Mouse (Mus musculus): ENCODE results near the gene Arrdc2.
"Not testable (repeated sequence)": the region's sequence is repeated elsewhere in the genome, so short reads cannot be mapped to it uniquely, and the experiment has no call there.

Gene Arrdc2

DNA sequence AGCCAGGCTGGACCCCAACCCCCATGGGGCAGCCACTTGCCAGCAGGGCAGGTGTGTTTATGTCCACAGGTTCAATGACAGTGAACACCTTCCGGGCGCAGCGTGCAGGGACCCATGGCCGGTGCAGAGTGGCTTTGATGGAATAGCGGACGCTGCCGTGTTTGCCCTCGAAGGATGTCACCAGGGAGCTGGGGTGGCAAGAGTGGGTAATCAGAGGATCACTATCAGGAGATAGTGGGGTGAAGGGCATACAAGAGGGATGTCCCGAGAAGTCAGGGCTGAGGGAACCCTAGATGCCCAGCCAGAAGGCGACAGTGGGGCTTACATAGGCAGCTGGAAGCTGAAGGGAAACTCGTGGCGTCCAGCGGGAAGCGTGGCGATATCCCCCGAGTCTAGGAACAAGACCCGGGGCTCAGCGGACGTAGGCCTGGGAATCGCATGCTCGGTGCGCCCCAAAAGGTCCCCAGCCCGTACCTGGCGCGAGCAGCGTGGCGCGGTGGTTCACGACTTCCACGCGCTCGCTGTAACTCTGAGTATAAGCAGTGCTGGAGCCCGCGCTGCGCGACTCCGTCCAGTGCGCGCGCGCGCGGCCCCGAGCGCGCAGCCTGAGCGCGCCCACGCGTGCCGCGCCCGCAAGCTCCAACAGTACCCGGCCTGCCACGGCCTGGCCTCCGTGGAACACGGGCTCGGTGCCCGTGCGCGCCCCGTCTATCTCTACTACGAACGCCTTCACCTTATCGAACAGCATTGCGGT is 689 bp downstream of the Arrdc2 start:
- DNase-seq (ENCODE audit: low spot score) = no peak

DNA sequence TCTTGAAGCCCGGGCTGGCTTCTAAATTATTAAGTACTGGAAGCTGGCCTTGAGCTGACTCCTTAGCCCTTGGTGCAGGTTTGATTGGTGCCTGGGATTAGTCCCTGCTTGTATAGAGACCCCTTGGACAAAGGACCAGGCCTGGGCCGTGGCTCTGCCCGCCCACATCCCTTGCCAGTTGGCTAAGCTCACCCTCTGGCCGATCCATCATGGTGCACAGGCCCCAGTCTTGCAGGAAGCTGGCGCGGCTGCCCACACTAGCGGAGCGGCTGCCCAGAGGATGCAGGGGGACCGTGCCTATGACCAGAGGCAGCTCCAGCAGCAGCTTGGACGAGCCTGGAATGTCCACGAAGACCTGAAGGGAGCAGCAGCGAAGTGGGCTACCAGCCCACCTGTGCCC is 2.9 kb downstream of the Arrdc2 start:
- DNase-seq (ENCODE audit: low spot score) = no peak

DNA sequence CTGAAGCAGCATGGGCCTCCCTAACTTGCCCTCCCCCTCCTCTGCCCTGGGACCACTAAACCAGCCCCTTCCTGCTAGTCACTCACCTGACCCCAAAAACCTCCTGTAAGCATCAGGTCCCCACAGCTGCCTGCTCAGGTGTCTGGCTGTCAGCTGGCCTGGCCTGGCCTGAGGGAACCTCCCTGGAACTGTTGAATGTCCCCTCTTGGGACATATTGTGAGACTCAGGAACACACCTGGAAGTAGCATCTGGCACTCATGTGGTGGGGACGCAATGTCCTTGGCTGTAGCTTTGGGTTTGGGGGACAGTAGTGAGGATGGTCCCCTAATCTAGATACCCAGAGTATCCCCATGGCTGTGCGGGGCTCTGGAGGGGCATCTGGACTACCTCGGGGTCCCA is 5.4 kb downstream of the Arrdc2 start:
- DNase-seq (ENCODE audit: low spot score) = no peak

DNA sequence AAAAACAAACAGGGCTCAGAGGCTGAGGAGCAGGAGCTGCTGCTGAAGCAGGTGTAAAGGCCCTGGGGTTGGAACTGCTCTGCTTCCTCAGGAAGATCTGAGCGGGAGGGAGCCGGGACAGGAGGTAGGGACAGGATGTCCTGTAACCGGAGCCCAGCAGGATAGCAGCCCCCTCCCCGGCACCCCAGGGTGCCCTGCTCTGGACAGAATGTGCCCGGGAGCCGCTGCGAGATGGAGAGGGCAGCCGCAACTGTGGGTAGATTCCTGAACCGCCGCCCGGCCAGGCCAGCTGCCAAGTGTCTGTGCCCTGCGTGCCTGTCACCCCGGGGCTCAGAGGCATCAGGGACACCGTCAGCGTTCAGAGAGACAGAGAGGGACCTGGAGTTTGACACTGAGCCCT is 6.0 kb downstream of the Arrdc2 start:
- no peak for DNase-seq (ENCODE audit: low spot score)

DNA sequence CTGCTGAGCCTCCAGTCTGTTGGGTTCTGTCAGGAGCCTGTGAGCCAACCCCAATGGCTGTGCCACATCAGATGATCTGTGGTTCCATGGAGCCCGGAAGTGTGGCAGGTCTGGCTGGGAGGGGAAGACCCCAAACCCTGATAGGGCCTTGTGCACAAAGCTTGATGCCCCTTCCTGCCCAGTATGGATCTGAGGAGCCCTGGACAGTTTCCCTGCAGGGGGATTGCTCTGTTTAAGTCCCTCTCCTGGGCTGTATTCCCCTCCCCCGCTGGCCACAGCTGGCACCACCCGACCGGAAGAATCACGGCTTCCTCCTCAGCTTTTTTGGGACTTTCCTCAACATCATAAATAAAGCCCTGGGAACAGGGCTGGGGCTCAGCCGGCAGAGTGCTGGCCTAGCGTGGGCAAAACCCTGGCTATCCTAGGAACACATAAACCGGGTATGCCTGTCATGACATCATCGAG is 6.5 kb downstream of the Arrdc2 start:
- no peak for DNase-seq (ENCODE audit: low spot score)

DNA sequence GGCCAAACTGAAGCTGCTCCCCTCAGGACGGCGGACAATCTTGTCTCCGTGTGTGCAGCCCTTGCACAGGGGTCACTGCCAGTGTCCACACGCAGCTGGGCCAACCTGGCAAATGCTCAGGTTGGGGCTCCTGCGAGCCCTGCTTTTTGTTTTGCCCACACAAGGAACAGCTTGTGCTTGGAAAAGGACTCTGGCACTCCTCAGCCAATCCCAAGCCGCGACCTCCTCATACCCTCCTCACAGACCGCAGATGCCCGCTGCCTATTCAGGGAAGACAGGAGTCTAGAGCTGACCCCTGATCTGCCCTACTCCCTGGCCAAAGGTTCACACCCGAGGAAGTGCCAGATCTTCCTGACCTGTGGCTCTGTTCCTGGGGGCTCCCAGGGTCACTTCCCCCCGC is 7.1 kb downstream of the Arrdc2 start:
- DNase-seq (ENCODE audit: low spot score) = no peak

DNA sequence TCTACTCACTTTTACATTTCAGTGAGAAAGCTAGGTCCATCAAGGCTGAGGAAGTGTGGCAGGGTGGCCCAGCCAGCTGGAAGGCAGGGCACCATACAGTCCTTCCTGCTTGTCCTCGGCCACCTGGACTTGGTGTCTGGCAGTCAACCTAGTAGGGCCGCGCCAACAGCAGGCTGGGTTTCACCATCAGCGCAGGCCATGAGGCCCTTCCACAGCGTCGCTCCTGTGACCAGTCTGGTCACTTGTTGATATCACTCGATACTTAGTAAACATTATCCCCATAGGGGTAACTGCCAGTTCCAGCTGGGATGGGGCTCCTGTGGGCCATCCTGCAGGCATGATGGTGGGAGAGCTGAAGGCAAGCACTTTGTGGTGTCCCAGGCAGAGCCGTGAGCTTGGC is 8.0 kb downstream of the Arrdc2 start:
- no peak for DNase-seq (ENCODE audit: low spot score)

DNA sequence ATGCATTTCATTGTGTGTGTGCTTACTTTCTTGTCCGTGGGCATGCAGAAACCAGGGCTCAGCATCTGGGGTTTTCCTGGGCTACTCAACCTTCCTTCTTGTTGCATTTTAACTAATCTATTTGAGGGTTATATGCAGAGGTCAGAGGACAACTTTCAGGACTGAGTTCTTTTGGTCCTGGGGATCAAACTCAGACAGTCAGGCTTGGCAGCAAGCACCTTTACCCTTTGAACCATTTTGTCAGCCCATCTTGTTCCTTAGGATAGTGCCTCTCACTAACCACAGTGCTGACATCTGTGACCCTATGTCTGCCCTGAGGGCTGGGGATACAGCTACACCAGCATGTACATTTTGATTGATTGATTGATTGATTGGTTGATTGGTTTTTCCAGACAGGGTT is 11.7 kb downstream of the Arrdc2 start:
- DNase-seq (ENCODE audit: low spot score) = no peak

DNA sequence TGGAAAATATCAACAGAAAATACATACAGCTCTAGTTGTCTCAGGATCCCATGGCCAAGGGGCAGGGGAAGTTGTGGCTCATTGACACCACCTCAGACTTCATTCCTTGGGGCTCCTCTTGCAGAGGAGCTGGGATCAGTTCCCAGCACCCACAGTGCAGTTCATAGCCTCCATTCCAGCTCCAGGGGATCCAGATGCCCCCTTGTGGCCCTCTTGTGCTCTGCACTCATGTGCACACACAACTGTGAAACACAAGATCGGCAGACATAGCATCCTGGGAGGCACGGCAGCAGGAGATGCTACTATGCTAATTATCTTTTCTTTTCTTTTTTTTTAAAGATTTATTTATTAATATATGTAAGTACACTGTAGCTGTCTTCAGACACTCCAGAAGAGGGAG is 12.5 kb downstream of the Arrdc2 start:
- no peak for DNase-seq (ENCODE audit: low spot score)

DNA sequence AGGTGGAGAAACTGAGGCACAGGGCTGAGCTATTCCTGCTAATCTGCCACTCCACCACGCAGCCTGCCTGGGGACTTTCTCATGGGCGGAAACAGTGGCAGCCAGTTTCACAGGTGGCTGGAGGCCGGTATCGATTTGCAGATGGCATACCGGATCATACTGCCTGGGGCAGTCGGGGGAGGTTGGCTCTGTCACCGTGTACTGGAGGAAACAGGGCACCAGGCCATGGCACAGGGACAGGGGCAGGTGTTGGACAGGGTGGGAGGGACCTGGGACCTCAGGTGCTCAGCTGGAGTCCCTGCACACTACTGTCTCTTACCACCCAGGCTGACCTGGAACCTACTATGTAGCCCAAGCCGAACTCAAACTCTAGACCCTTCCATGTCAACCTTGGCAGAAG is 13.7 kb downstream of the Arrdc2 start:
- DNase-seq (ENCODE audit: low spot score) = no peak

DNA sequence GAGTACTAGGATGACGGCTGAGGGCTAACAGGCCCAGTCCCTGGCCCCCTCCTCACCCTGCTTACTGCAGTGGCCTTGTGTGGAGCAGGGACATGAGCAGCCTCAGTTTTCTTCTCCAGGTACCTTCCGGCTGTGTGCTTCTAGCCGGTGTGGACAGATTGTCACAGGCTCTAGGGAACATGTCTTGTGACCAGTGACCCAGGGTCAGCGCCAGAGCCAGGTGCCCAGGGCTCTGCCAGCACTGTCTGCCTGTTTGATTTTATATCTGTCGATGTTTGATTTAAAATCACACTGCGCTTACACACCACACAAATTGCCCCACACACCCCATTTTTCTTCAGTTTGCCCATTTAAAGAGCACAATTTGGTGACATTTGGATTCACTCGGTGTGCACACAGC is 15.7 kb downstream of the Arrdc2 start:
- DNase-seq (ENCODE audit: low spot score) = no peak

DNA sequence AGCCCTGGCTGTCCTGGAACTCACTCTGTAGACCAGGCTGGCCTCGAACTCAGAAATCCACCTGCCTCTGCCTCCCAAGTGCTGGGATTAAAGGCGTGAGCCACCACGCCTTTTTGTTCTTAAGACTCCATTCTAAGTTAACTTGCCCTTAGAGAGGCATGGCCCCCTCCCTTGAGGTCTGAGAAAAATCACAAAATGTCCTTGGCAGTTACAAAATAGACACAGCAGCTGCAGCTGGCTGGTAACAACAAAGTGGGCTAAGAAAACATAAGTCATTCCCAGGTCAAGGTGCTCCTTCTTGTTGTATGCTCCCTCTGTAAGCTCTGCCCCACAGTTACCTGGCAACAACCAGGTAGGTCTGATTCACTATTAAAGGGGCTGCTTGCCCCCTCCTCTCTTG is 16.9 kb downstream of the Arrdc2 start:
- not testable (repeated sequence) for DNase-seq (ENCODE audit: low spot score)

DNA sequence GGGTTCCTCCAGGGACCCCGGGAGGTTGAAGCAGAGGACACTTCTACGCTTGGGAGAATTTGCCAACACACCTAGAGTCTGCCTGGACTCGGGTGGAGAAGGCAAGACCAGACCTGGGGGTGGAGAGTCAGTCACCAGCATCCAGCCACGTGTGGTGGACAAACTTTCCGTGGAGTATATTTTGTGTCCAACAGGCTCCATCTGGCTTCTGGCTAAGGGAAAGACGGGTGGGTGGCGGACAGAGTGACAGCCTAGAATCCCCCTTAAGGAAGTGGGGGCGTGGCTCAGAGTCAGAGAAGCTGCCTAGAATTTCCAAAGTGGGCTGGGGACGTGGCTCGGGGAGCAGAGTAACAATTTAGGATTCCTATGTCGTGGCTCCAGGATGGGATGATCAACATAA is 17.5 kb downstream of the Arrdc2 start:
- DNase-seq (ENCODE audit: low spot score) = no peak

DNA sequence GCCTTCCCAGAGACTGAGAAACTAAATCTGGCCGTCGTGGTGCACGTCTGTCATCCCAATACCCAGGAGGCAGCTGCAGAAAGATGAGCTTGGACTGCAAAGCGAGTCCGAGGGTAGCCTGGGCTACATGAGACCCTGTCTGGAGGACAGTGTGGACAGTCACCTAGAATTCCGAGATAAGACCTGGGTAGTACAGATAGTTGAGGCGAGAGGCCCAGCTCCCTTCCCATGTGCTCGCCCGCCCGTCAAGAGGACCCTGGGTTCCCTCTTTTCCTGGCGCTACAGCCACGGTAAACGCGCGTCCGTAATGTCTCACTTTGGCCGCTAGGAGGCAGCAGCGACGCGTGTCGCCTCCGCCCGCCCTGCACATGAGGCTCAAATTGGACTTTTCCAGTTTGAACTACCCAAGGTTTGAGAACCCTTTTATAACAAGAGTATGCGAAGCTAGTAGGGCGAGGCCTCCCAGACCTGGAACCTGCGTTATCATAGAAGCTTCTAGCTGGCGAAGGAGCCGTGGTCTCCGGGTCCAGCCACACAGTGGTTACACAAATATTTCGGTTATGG is 18.0 kb downstream of the Arrdc2 start:
- no peak for DNase-seq (ENCODE audit: low spot score)

DNA sequence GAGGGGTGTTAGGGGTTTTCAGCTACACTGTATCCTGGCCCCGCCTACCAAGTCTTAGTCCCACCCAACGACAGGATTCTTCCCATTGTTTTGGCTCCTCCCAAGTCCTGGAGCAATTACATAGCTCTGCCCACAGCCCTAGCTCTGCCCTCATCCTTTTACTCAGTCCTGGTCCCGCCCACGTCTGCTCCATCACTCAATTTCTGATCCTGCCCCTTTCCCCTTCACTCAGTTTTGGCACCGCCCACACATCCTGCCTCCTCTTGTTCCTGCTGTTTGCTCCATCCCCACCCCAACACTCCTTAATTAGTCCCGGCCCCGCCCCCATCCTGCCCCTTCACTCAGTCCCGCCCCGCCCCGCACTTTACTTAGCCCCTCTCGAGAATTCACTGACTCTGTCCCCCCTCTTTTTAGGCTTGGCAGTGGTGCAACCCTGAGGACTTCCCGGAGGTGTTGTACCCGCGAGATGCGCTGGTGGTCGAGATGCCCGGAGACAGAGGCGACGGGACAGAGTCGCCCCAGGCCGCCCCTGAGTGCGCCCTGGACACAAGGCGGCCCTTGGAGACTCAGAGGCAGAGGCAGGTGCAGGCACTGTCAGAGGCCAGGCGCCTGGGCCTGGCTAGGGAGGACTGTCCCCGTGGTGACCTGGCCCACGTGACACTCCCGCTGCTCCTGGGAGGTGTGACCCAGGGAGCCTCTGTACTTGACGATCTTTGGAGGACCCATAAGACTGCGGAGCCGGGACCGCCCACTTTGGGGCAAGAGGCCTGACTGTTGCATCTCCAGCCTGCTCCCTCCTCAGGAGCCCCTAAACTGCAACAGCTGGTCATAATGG is 19.2 kb downstream of the Arrdc2 start:
- no peak for DNase-seq (ENCODE audit: low spot score)

DNA sequence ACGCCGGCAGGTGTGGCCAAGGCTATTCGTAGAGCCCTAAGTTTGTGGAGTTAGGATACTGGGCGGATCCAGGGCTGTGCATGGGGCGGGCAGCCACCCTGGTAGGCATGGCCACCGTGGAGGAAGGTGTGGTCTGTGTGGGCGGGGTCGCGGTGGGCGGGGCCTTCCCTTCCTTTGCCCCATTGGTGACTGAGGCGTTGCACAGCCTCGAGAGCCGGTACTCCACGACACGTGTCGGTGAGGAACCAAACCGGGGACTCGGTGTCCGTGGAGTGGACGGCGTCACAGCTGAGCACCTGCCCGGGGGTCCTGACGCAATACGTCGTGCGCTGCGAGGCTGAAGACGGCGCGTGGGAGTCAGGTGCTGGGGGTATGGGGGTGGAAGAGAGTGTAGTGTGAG is 22.8 kb downstream of the Arrdc2 start:
- no peak for DNase-seq (ENCODE audit: low spot score)

DNA sequence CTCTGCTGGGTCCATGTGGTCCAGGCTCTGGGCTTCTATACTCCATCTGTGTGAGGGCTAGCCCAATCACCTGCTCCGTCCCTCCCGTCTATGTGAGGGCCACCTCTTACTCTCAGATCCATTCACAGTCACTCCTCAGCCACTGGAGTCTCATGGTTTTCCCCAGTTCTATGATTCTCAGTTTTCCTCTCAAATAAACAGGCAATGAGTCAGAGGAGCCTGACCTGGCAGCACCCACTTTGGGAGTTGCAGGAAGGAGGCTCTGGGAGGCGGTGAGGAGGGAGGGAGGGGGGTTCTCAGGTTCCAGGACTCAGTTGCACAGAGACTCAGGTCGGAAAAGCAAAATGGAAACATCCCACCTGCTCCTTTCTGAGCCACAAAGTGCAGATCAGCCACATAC is 26.6 kb downstream of the Arrdc2 start:
- DNase-seq (ENCODE audit: low spot score) = no peak

DNA sequence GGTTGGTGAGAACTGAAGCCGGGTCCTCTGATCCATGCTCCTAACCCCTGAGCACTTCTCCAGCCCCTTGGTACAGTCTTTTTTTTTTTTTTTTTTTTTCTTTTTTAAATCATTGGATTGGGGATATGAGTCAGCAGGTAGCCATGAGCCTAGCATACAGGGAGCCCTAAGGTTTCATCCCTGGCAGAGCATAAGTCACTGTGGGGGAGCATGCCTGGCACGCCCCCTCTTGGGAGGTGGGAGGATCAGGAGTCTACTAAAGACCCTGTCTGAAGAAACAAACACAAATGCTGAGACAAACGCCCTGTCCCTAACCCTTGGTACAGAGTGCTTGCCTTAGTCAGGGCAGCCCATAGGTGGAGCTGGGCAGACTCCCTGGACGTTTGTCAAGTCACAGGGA is 27.5 kb downstream of the Arrdc2 start:
- DNase-seq (ENCODE audit: low spot score) = no peak

DNA sequence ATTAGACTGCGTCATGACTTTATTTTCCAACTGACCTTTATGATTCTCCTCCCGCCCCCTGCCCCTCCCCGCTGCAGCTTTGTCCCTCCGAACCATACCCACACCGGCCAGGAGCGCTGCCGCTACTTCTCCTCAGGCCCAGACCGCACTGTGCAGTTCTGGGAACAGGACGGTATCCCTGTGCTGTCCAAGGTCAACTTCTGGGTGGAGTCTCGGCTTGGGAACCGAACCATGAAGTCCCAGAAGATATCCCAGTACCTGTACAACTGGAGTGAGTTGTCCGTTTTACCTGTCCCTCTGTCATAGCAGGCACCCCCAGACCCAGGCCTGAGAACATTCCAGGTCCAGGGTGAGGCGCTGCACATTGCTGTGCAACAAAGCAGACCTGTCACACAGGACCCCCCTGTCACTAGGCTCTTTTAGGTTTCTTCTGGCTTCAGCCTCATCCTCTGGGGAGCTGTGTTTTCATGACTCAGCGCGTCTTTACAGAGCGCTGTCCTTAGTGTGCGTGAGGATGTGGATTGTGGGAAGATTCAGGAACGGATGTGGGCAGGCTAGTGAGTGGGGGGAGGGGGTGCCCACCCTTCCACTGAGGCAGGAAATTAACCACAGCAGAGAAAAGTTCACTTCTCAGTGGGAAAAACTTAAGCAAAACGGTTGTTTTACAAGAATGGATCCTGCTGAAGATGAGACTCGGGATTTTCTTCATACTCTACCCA is 28.4 kb downstream of the Arrdc2 start:
- no peak for DNase-seq (ENCODE audit: low spot score)

DNA sequence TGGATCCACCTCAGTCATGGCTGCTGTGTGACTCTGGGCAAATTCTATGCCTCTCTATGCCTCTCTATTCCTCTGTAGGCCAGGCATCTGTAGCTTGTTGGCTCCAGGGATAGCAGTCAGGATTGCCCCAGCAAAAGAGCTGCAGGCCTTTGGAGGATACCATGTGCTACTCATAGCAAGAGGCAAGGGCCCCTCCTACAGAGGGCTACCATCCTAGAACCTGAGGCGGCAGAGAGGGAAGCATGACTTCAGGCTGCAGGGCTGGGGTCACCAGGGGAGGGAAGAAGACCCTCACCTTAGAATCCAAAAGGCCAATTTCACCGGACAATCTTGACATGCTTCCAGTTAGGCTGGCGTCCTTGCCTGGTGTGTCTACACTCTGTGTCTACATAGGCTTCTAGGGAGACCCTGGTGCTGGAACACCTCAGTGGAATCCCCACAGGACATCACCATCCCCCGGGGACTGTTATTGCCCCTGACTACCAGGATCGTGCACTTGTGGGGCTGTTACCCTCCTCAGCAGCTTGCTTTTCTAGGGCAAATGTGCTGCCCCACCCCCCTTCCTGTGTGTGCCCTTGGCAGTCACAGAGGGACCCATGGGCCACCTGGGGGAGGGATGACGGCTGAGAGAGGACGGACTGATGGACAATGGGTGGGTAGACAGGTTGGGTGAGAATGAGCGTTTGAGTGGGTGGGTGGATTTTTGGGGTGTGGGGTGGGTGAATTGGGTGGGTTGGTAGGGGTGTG is 30.4 kb downstream of the Arrdc2 start:
- DNase-seq (ENCODE audit: low spot score) = no peak

DNA sequence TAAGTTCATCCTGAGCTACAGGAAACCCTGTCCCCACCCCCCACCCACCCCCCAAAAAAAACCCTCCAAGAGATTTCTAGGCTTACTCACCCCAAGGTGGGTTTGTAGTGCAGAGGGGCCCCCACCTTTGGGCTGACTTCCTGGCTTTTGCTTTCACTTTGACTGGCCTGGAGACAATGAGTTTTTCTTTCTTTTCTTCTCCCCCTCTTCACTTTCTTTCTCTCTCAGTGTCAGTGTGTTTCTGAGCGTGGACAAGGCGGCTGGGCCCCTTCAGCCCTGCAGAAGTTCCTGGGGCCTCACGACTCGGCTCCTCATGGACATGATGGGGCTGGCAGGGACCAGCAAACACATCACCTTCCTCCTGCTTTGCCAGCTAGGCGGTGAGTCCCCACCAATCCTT is 31.3 kb downstream of the Arrdc2 start, which contains the start of gene Il12rb1:
Il12rb1 (plus strand) TSS at position 211 of the 400 bp plus-strand sequence.
- no peak for DNase-seq (ENCODE audit: low spot score)

DNA sequence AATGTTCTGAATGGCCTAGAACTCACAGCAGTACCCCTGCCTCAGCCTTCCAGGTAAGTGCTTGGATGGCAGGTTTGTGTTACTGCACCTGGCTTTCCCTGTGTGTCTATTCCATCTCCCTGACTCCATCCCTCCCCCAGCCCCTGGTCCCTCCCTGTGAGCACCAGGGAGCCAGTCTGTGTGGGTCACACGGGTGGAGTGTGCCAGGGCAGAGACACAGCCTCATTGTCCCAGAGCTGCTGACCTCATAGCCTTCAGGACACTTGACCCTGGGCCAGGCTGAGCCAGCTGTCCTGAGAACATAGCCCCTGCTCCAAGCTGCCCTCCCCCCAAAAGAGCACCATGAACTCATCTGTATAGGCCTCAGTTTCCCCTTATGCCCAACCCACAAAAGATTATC is 32.2 kb downstream of the Arrdc2 start:
- no peak for DNase-seq (ENCODE audit: low spot score)
